Mouse (Mus musculus) lung, postnatal 0 days (tissue): Measurements from ENCODE around the gene Madd.

Experiments used
- CTCF ChIP-seq: IDR thresholded peaks from 2 replicates; pipeline ENCODE4 v1.5.1; 2016; ENCODE audit warnings: antibody characterized with exemption, mild to moderate bottlenecking
- EP300 ChIP-seq: IDR thresholded peaks from 2 replicates; pipeline ENCODE4 v1.6.1; 2016; ENCODE audit warnings: antibody characterized with exemption, mild to moderate bottlenecking, control low read depth

- TF ChIP-seq EP300 (no peak), CTCF (no peak)
Measured at GRCm38 (mm10) chr2:91113334-91113733, 70.3 kb downstream of the Madd start.
